In the genomic region with DNA sequence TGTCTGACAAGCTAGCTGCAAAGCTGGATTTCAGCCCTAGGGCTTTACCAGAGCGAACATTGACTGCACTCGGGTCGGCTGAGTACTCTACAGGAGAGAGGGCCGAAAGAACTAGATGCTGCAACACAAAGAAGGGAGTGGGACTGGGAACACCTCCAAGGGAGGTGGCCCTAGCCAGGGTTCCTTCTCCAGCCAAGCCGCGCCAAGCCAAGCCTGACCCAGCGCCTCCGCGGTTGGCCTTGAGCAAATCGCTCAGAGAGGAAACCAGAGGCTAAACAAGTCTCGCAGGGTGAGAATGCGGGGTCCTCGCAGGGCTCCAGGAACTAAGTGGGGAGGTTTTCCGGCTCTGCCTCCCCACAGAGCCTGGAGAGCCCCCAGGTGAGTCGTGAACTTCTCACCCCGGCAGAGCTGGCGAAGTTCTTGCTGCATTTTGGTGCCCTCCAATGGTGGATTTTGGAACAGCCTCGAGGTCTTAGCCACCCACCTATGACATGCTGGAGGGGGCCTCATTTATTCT, we compare ENCODE assay signal across 8 mouse cellular contexts. TPM values are rescaled to one million over a fixed set of nuclear protein-coding genes. Genes with fewer than 3 reads are reported as not detected.
A peak's percentile ranks its signal among the peaks of the same experiment; 100 is the strongest.
DNase-seq lines count a peak whose midpoint lies in the region; TF ChIP-seq lines count a peak whose summit lies in the region.

No protein-coding gene starts in this region.

- H3K36me3 ChIP-seq in embryonic facial prominence, embryonic 10.5 days (replicated peaks): no peaks in the 10 kb centered on the region
- no peaks in the 10 kb centered on the region for H3K36me3 ChIP-seq in heart, adult 2 months (ENCODE audit: control insufficient read depth, insufficient read depth, low read length)
- no peaks in the 10 kb centered on the region for H3K36me3 ChIP-seq in kidney, adult 2 months (ENCODE audit: control insufficient read depth, insufficient read depth, low read length)
- H3K36me3 ChIP-seq in myocyte (ENCODE audit: control insufficient read depth, insufficient read depth): no peaks in the 10 kb centered on the region

- no peaks in the 10 kb centered on the region for H3K79me2 ChIP-seq in heart, adult 2 months (replicated peaks; ENCODE audit: control insufficient read depth, insufficient read depth, low read length)
- no peaks in the 10 kb centered on the region for H3K79me2 ChIP-seq in myocyte (ENCODE audit: control insufficient read depth, insufficient read depth)

- TF ChIP-seq CTCF in heart, adult 2 months (IDR thresholded peaks at IDR 0.05): peak; percentile 87
- peak; percentile 73 for TF ChIP-seq CTCF in kidney, adult 2 months (conservative IDR thresholded peaks at IDR 0.05; ENCODE audit: insufficient read depth, insufficient read length, low read depth, low read length)

- peaks cover 2% of the 10 kb centered on the region; the same call in 1 of the 2 replicates for H3K9me3 ChIP-seq in embryonic facial prominence, embryonic 10.5 days

- H3K4me3 ChIP-seq in embryonic facial prominence, embryonic 10.5 days: peak overlapping the region; percentile 55
- peak overlapping the region; percentile 59 for H3K4me3 ChIP-seq in heart, adult 2 months
- peak overlapping the region; percentile 57 for H3K4me3 ChIP-seq in kidney, adult 2 months (ENCODE audit: insufficient read depth, low read depth, low read length)
- no peak overlapping the region for H3K4me3 ChIP-seq in myocyte

- peaks cover 17% of the 10 kb centered on the region for H3K27me3 ChIP-seq in embryonic facial prominence, embryonic 10.5 days (replicated peaks; ENCODE audit: low read depth, poor library complexity, severe bottlenecking)
- H3K27me3 ChIP-seq in heart, adult 2 months (ENCODE audit: control insufficient read depth, insufficient read depth, low read length): no peaks in the 10 kb centered on the region
- no peaks in the 10 kb centered on the region for H3K27me3 ChIP-seq in kidney, adult 2 months (replicated peaks; ENCODE audit: control insufficient read depth, insufficient read depth, low read length)
- no peaks in the 10 kb centered on the region for H3K27me3 ChIP-seq in myocyte (ENCODE audit: control insufficient read depth, insufficient read depth, insufficient read length)

- H3ac ChIP-seq in myocyte (ENCODE audit: control insufficient read depth, insufficient read length): no peak overlapping the region

- peaks cover 27% of the 10 kb centered on the region for H3K4me1 ChIP-seq in embryonic facial prominence, embryonic 10.5 days
- H3K4me1 ChIP-seq in heart, adult 2 months (ENCODE audit: control insufficient read depth, insufficient read depth, low read length): peaks cover 3% of the 10 kb centered on the region
- peaks cover 3% of the 10 kb centered on the region; the same call in 1 of the 2 replicates for H3K4me1 ChIP-seq in kidney, adult 2 months (ENCODE audit: control insufficient read depth, insufficient read depth, low read length)

- DNase-seq in layer of hippocampus, adult 11-12 months (ENCODE audit: low spot score): peak; percentile 62
- no peak for DNase-seq in layer of hippocampus, adult 9-10 months (ENCODE audit: low spot score)
- DNase-seq in embryonic facial prominence, embryonic 10.5 days (ENCODE audit: low spot score): peak; percentile 79
- DNase-seq in heart, adult 2 months: peak; percentile 83 to 86
- peak; percentile 57 for DNase-seq in kidney, adult 2 months
- peak; percentile 62 for DNase-seq in liver
- DNase-seq in spleen, postnatal 4 days (ENCODE audit: low spot score in 2 of 2): peak; percentile 37 to 77

- TF ChIP-seq EP300 in heart, adult 2 months (IDR thresholded peaks at IDR 0.05; ENCODE audit: insufficient read depth, low read depth, low read length): peak; percentile 38; the same call in 1 of the 2 replicates

- intact Hi-C loops in heart, adult 2 months (cut with DNase I): loop anchor here (5.0 to 10.0 kb wide), 4 partner anchors 205 to 1527 kb away; no protein-coding TSS in a partner anchor

- peak overlapping the region; percentile 37 for H3K9ac ChIP-seq in heart, adult 2 months (ENCODE audit: low read depth, low read length)

- TF ChIP-seq POLR2A in heart, adult 2 months (IDR thresholded peaks at IDR 0.05; ENCODE audit: insufficient read depth, low read depth, low read length): no peak
- no peak for TF ChIP-seq POLR2A in kidney, adult 2 months (IDR thresholded peaks at IDR 0.05; ENCODE audit: low read depth, low read length)
- no peak for TF ChIP-seq POLR2A in myocyte (IDR thresholded peaks at IDR 0.05; ENCODE audit: insufficient read length, low read depth)

- WGBS in embryonic facial prominence, embryonic 10.5 days: 2% methylated on average over 18 of the region's 18 CpGs
- 3% methylated on average over 18 of the region's 18 CpGs for WGBS in heart, adult 2 months
- 6% methylated on average over 18 of the region's 18 CpGs for WGBS in kidney, adult 2 months

- peak overlapping the region; percentile 83 for H3K27ac ChIP-seq in embryonic facial prominence, embryonic 10.5 days (replicated peaks)
- H3K27ac ChIP-seq in heart, adult 2 months: peak overlapping the region; percentile 72
- no peak overlapping the region for H3K27ac ChIP-seq in kidney, adult 2 months (ENCODE audit: insufficient read depth, low read depth, low read length)

- peak overlapping the region; percentile 52 for H3K4me2 ChIP-seq in myocyte (ENCODE audit: low read depth)

TF ChIP-seq in myocyte, 11 proteins besides CTCF, POLR2A, EP300 and RAD21:
- no peak for TF ChIP-seq CEBPB (IDR thresholded peaks at IDR 0.05; ENCODE audit: insufficient read depth, poor library complexity, severe bottlenecking)
- no peak for TF ChIP-seq TCF3 (IDR thresholded peaks at IDR 0.05; ENCODE audit: insufficient read length, low read depth)
- no peak for TF ChIP-seq USF1 (IDR thresholded peaks at IDR 0.05; ENCODE audit: low read depth)
- TF ChIP-seq TCF12 (IDR thresholded peaks at IDR 0.05; ENCODE audit: insufficient read depth, poor library complexity, severe bottlenecking): no peak
- no peak for TF ChIP-seq E2F4 (IDR thresholded peaks at IDR 0.05; ENCODE audit: insufficient read depth)
- TF ChIP-seq MAX (IDR thresholded peaks at IDR 0.05; ENCODE audit: low read depth): no peak
- no peak for TF ChIP-seq MYOG (IDR thresholded peaks at IDR 0.05; ENCODE audit: control insufficient read depth in 1 of 3, insufficient read depth in 1 of 3, insufficient read length in 2 of 3, low read depth in 2 of 3)
- no peak for TF ChIP-seq MYOD1 (IDR thresholded peaks at IDR 0.05; ENCODE audit: control insufficient read depth in 1 of 3, insufficient read length in 2 of 3, low read depth in 2 of 3)
- no peak for TF ChIP-seq SRF (IDR thresholded peaks at IDR 0.05; ENCODE audit: control insufficient read depth, insufficient read length, low read depth)
- no peak for TF ChIP-seq POLR2AphosphoS2 (IDR thresholded peaks at IDR 0.05; ENCODE audit: insufficient read length, low read depth)
- no peak for TF ChIP-seq REST (IDR thresholded peaks at IDR 0.05; ENCODE audit: insufficient read depth, insufficient read length)
TF ChIP-seq in myocyte: peak in this region for 0.

RNA-seq across cellular contexts. Expression of gene Drd3, which starts 48.0 kb away (rescaled TPM):
- not detected in 2 replicates for polyA plus RNA-seq in embryonic facial prominence, embryonic 10.5 days (2016; fragmentation: Nextera tagmentation; extraction: Ambion mirVana)
- not detected for total RNA-seq in heart, adult 2 months (2021)
- not detected in 2 replicates for polyA plus RNA-seq in heart, adult 2 months (2012; rRNA removed)
- 0.08 and 0.10 TPM in 2 replicates for polyA plus RNA-seq in kidney, adult 2 months (2012; rRNA removed)
- polyA plus RNA-seq in myocyte (2012; fragmentation: generic; extraction: Trizol): not detected
